Mouse (Mus musculus): ENCODE data around the gene Rnf212b.

DNA sequence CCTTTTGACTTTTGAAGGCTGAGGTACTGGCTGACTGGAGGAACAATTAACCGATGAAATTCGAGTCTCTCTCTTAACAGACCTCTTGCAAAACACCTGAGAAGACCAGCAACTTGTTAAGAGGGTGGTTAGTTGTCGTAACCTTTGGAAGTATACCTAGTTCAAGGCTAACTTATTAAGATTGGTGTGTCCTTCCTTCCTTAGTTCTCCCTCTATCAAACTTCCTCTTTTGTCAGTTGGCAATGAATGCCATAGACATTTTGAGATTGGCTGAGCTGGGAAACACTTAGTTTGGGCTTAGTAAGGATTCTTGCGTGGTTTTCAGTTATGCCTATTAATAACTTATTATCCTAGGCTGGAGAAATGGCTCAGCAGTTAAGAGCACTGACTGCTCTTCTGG, 54.1 kb downstream of the Rnf212b start:
- TF ChIP-seq GATA1 (IDR thresholded peaks at IDR 0.05; ENCODE audit: borderline replicate concordance, low read length) (no peak), POLR2AphosphoS5 (IDR thresholded peaks at IDR 0.05; ENCODE audit: insufficient replicate concordance, low read depth, low read length) (no peak)
